Mouse (Mus musculus) heart, adult 8-10 months (tissue): ENCODE measurements around the gene Ccdc77. TPM values are rescaled to one million over a fixed set of nuclear protein-coding genes. Genes with fewer than 3 reads are reported as not detected.
"Not testable (repeated sequence)": the region's sequence is repeated elsewhere in the genome, so short reads cannot be mapped to it uniquely, and the experiment has no call there.

ENCODE experiments used
- DNase-seq: peaks from one replicate; pipeline ENCODE4 v3.0.0; 2022; ENCODE audit warnings: low spot score
- total RNA-seq, 4 experiments: library from RNA; stranded (reverse); gene quantifications; 2 replicates each; pipeline ENCODE4 v1.2.4; 2022

Ccdc77 gene
- total RNA-seq, 4 experiments from 2014 or later, result 2.9 to 4.7 (median 4.0) TPM

- no peak for DNase-seq
Measured at GRCm38 (mm10) chr6:120312443-120312842, 51.7 kb downstream of the Ccdc77 start.

- no peak for DNase-seq
Measured at GRCm38 (mm10) chr6:120309787-120310186, 54.4 kb downstream of the Ccdc77 start.

- DNase-seq, result no peak
Measured at GRCm38 (mm10) chr6:120309338-120309737, 54.8 kb downstream of the Ccdc77 start.

GRCm38 (mm10) chr6:120306859-120307594, 57.1 kb downstream of the Ccdc77 start:
- DNase-seq, result no peak

- peak; percentile 15 for DNase-seq
Measured at GRCm38 (mm10) chr6:120302755-120303316, 61.3 kb downstream of the Ccdc77 start.

- DNase-seq, result no peak
Measured at GRCm38 (mm10) chr6:120301137-120301536, 63.0 kb downstream of the Ccdc77 start.

- not testable (repeated sequence) for DNase-seq
Measured at GRCm38 (mm10) chr6:120296589-120296988, 67.6 kb downstream of the Ccdc77 start.

GRCm38 (mm10) chr6:120294785-120295133, 69.4 kb downstream of the Ccdc77 start:
- DNase-seq, result no peak

GRCm38 (mm10) chr6:120294056-120294784, 70.0 kb downstream of the Ccdc77 start, which contains the start of the genes D330020A13Rik and B4galnt3:
Gene D330020A13Rik (plus strand): TSS chr6:120294364.
Gene B4galnt3 (minus strand): TSS chr6:120294559.
- no peak for DNase-seq

- DNase-seq, result no peak
Measured at GRCm38 (mm10) chr6:120291396-120292009, 72.7 kb downstream of the Ccdc77 start.

GRCm38 (mm10) chr6:120289430-120289829, 74.7 kb downstream of the Ccdc77 start:
- no peak for DNase-seq

- DNase-seq, result no peak
Measured at GRCm38 (mm10) chr6:120288541-120288940, 75.6 kb downstream of the Ccdc77 start.

GRCm38 (mm10) chr6:120287279-120287678, 76.9 kb downstream of the Ccdc77 start:
- DNase-seq, result no peak

- DNase-seq, result no peak
Measured at GRCm38 (mm10) chr6:120276874-120277449, 87.2 kb downstream of the Ccdc77 start.

GRCm38 (mm10) chr6:120275301-120275700, 88.9 kb downstream of the Ccdc77 start:
- DNase-seq, result no peak

- peak; percentile 35 for DNase-seq
Measured at GRCm38 (mm10) chr6:120274887-120275286, 89.3 kb downstream of the Ccdc77 start.

Other genes starting within 250 kb of the Ccdc77 start
- not detected for gene D330020A13Rik, start 70.0 kb downstream of the Ccdc77 start, total RNA-seq
- gene B4galnt3, start 69.8 kb downstream of the Ccdc77 start, total RNA-seq, result under 1 TPM; 0.09 to 0.47 (median 0.18) TPM
- 10 to 100 TPM; 24.9 to 31.2 (median 30.9) TPM for gene Kdm5a, start 250 bp downstream of the Ccdc77 start, total RNA-seq
- gene Il17ra, start 98.9 kb upstream of the Ccdc77 start, total RNA-seq, result 1 to 10 TPM; 2.4 to 5.1 (median 3.0) TPM
- gene Tmem121b, start 129.4 kb upstream of the Ccdc77 start, total RNA-seq, result not detected
- 10 to 100 TPM; 20.1 to 25.0 (median 22.9) TPM for gene Hdhd5, start 166.9 kb upstream of the Ccdc77 start, total RNA-seq